Mouse (Mus musculus) cortical plate, adult 2 months (tissue): ENCODE measurements around the gene Ankrd52.

Experiments
- CTCF ChIP-seq: fragments of 200-500 bp; IDR thresholded peaks from 2 replicates; pipeline ENCODE4 v1.5.1; 2011; ENCODE audit warnings: mild to moderate bottlenecking, control low read depth, low read length; ENCODE audit not compliant: insufficient read depth; ENCODE audit errors: extremely low read depth
- POLR2A ChIP-seq: fragments of 200-500 bp; IDR thresholded peaks from 2 replicates; pipeline ENCODE4 v1.6.1; 2011; ENCODE audit warnings: mild to moderate bottlenecking, low read length, control low read depth; ENCODE audit not compliant: insufficient read depth; ENCODE audit errors: extremely low read depth

- TF ChIP-seq POLR2A = no peak
- 0 out of 2 replicates have a peak, but pooled peaks have one; percentile 4 for TF ChIP-seq CTCF
Measured at GRCm38 (mm10) chr10:128327610-128328009, 49.3 kb upstream of the Ankrd52 start.
